Mouse (Mus musculus) cerebellum, adult 9-11 months (tissue): ENCODE data around the gene Vmn1r86.
"Not testable (repeated sequence)": the region's sequence is repeated elsewhere in the genome, so short reads cannot be mapped to it uniquely, and the experiment has no call there.

Experiments used
- DNase-seq: peaks from one replicate; pipeline ENCODE4 v3.0.0; 2022

Gene Vmn1r86

GRCm38 (mm10) chr7:13119817-13120216 is at the start of gene Vmn1r86:
Gene Vmn1r86 (minus strand): TSS chr7:13119917.
- DNase-seq, result no peak

- no peak for DNase-seq
These were observed 39.6 kb upstream of the Vmn1r86 start, which contains the start of gene Vmn1r88 for GRCm38 (mm10) chr7:13159268-13159667. Gene Vmn1r88 (plus strand): TSS chr7:13159568.

GRCm38 (mm10) chr7:13140057-13140456 is 20.3 kb upstream of the Vmn1r86 start, which contains the start of gene Vmn1r87:
Gene Vmn1r87 (minus strand): TSS chr7:13140157.
- DNase-seq, result no peak

GRCm38 (mm10) chr7:13137340-13137739 is 17.6 kb upstream of the Vmn1r86 start:
- DNase-seq, result no peak

GRCm38 (mm10) chr7:13131856-13132255 is 12.1 kb upstream of the Vmn1r86 start:
- DNase-seq, result no peak

GRCm38 (mm10) chr7:13123554-13124153 is 3.9 kb upstream of the Vmn1r86 start:
- DNase-seq, result peak; percentile 38

- DNase-seq, result no peak
These were observed 24.6 kb downstream of the Vmn1r86 start, which contains the start of gene Vmn1r85 for GRCm38 (mm10) chr7:13095073-13095472. Gene Vmn1r85 (minus strand): TSS chr7:13095173.

- no peak for DNase-seq
These were observed 47.4 kb downstream of the Vmn1r86 start for GRCm38 (mm10) chr7:13072293-13072692.

- not testable (repeated sequence) for DNase-seq
These were observed 56.3 kb downstream of the Vmn1r86 start for GRCm38 (mm10) chr7:13063399-13063798.

- no peak for DNase-seq
These were observed 60.2 kb downstream of the Vmn1r86 start for GRCm38 (mm10) chr7:13059536-13059935.

GRCm38 (mm10) chr7:13056913-13057700 is 62.6 kb downstream of the Vmn1r86 start:
- peak; percentile 28 for DNase-seq

- peak; percentile 99 for DNase-seq
These were observed 65.3 kb downstream of the Vmn1r86 start, which contains the start of gene Mzf1 for GRCm38 (mm10) chr7:13054287-13055010. Gene Mzf1 (minus strand): TSS chr7:13054764.

- no peak for DNase-seq
These were observed 65.8 kb downstream of the Vmn1r86 start for GRCm38 (mm10) chr7:13053961-13054286.

- DNase-seq, result peak; percentile 60
These were observed 66.2 kb downstream of the Vmn1r86 start for GRCm38 (mm10) chr7:13053501-13053900.

GRCm38 (mm10) chr7:13053001-13053400 is 66.7 kb downstream of the Vmn1r86 start:
- peak; percentile 66 for DNase-seq
